Mouse (Mus musculus): ENCODE measurements around the gene Zfp119a. TPM values are rescaled to one million over a fixed set of nuclear protein-coding genes. Genes with fewer than 3 reads are reported as not detected.
"Not testable (repeated sequence)": the region's sequence is repeated elsewhere in the genome, so short reads cannot be mapped to it uniquely, and the experiment has no call there.

Zfp119a gene
- polyA plus RNA-seq, 1 experiment = not detected

DNA sequence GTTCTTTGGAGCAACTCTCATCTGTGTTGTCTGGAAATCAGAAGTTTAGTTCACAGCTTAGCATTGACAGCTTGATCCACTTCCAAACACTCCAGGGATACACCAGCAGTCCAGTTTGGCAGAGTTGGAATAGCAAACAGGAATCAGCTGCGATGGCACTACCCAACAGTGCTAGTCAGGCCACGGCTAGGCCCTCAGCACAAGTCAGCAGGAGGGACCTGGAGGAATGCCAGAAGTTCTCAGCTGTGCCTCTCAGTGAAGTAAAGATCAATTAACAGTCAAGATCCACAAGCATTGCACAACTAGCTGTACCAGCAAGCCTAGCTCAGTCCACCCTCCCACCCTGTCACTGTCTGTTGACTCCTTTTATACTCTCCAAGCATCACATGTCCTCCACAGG is 4.9 kb upstream of the Zfp119a start:
- Histone ChIP-seq H3K4me3 (ENCODE audit: low read depth, low read length) (no peak overlapping the region), H3K27me3 (ENCODE audit: control insufficient read depth, insufficient read depth, low read length) (peaks cover 2% of the 10 kb centered on the region; the same call in 1 of the 2 replicates), H3K4me1 (ENCODE audit: control insufficient read depth, insufficient read depth, insufficient read length, low read length) (no peaks in the 10 kb centered on the region), H3K27ac (ENCODE audit: insufficient read depth, low read depth, low read length) (no peak overlapping the region), H3K36me3 (ENCODE audit: control insufficient read depth, insufficient read depth, low read length) (no peaks in the 10 kb centered on the region)
- WGBS = 34% methylated on average over 2 of the region's 2 CpGs
- TF ChIP-seq POLR2A (IDR thresholded peaks at IDR 0.05; ENCODE audit: low read depth, low read length) (no peak), CTCF (IDR thresholded peaks at IDR 0.05; ENCODE audit: extremely low read depth, insufficient read length, insufficient replicate concordance, low read depth, low read length) (no peak)

DNA sequence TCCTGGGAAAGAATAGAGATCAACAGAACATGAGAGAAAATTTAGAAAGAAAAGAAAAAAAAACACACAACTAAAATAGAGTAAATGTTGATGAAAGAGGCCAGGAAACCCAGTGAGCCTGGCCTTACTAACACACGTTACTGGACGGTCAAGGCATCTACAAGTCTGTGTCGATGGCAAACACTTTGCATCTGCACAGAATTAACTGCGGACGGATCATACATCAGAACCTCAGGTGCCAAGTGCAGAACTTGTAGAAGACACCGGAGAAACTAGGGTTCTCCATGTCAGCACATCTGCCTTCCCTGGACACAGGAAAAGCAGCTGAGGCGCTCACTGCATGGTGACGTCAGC is 471 bp downstream of the Zfp119a start:
- 0% methylated on average over 7 of the region's 8 CpGs for WGBS
- Histone ChIP-seq H3K4me3 (ENCODE audit: low read depth, low read length) (peak overlapping the region; percentile 57), H3K27ac (ENCODE audit: insufficient read depth, low read depth, low read length) (peak overlapping the region; percentile 74)
- not testable (repeated sequence) for H3K27me3 ChIP-seq (ENCODE audit: control insufficient read depth, insufficient read depth, low read length); H3K36me3 ChIP-seq (ENCODE audit: control insufficient read depth, insufficient read depth, low read length); H3K4me1 ChIP-seq (ENCODE audit: control insufficient read depth, insufficient read depth, insufficient read length, low read length)

DNA sequence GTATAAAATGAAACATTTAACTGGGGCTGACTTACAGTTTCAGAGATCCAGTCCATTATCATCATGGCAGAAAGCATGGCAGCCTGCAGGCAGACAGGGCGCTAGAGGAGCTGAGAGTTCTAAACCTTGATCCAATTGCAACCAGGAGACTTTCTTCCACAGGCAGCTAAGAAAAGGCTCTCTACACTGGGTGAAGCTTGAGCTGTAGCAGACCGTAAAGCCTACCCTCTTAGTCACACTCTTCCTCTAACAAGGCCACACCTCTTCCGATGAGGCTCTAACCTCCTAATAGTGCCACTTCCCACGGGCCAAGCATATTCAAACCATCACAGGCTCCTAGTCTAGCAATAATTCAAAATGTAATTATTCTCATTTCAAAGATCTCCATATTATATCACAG is 1.5 kb downstream of the Zfp119a start:
- no peaks in the 10 kb centered on the region for H3K36me3 ChIP-seq (ENCODE audit: control insufficient read depth, insufficient read depth, low read length)
- no peak overlapping the region for H3K4me3 ChIP-seq (ENCODE audit: low read depth, low read length)
- no peaks in the 10 kb centered on the region for H3K27me3 ChIP-seq (ENCODE audit: control insufficient read depth, insufficient read depth, low read length)
- no peaks in the 10 kb centered on the region for H3K4me1 ChIP-seq (ENCODE audit: control insufficient read depth, insufficient read depth, insufficient read length, low read length)
- WGBS = 79% methylated on average over 4 of the region's 4 CpGs
- H3K27ac ChIP-seq (ENCODE audit: insufficient read depth, low read depth, low read length) = no peak overlapping the region
- TF ChIP-seq POLR2A (IDR thresholded peaks at IDR 0.05; ENCODE audit: low read depth, low read length) (no peak), CTCF (IDR thresholded peaks at IDR 0.05; ENCODE audit: extremely low read depth, insufficient read length, insufficient replicate concordance, low read depth, low read length) (no peak)

GRCm38 (mm10) chr17:55843067-55843466 is 35.7 kb downstream of the Zfp119a start:
- Histone ChIP-seq H3K27me3 (ENCODE audit: control insufficient read depth, insufficient read depth, low read length) (no peaks in the 10 kb centered on the region), H3K36me3 (ENCODE audit: control insufficient read depth, insufficient read depth, low read length) (no peaks in the 10 kb centered on the region), H3K4me3 (ENCODE audit: low read depth, low read length) (no peak overlapping the region), H3K4me1 (ENCODE audit: control insufficient read depth, insufficient read depth, insufficient read length, low read length) (no peaks in the 10 kb centered on the region), H3K27ac (ENCODE audit: insufficient read depth, low read depth, low read length) (no peak overlapping the region)
- WGBS = 82% methylated on average over 4 of the region's 4 CpGs
- no peak for TF ChIP-seq POLR2A (IDR thresholded peaks at IDR 0.05; ENCODE audit: low read depth, low read length)
- TF ChIP-seq CTCF (IDR thresholded peaks at IDR 0.05; ENCODE audit: extremely low read depth, insufficient read length, insufficient replicate concordance, low read depth, low read length) = no peak

DNA sequence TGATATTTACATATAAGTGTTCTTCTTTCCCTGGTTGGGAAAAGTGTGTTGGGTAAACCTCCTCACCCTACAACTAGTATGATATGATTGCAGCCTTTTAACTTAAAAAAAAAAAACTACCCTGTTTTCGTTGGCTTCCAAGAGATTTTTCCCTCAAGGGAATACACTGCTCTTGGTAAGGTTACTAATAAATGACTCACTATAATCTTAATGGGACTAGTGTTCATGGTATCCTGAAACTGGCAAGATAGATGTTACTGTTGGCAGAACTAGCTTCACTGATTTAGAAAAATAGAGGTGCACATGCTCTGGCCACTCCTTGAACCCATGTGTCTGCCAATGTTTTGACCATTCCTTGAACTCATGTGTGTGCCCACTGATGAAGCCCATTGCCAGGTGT is 57.2 kb downstream of the Zfp119a start:
- WGBS = 72% methylated on average over 1 of the region's 1 CpGs
- no peak overlapping the region for H3K27ac ChIP-seq (ENCODE audit: insufficient read depth, low read depth, low read length)
- TF ChIP-seq CTCF (IDR thresholded peaks at IDR 0.05; ENCODE audit: extremely low read depth, insufficient read length, insufficient replicate concordance, low read depth, low read length) (no peak), POLR2A (IDR thresholded peaks at IDR 0.05; ENCODE audit: low read depth, low read length) (no peak)
- H3K4me1 ChIP-seq (ENCODE audit: control insufficient read depth, insufficient read depth, insufficient read length, low read length) = no peaks in the 10 kb centered on the region
- no peaks in the 10 kb centered on the region for H3K36me3 ChIP-seq (ENCODE audit: control insufficient read depth, insufficient read depth, low read length)
- no peak overlapping the region for H3K4me3 ChIP-seq (ENCODE audit: low read depth, low read length)
- no peaks in the 10 kb centered on the region for H3K27me3 ChIP-seq (ENCODE audit: control insufficient read depth, insufficient read depth, low read length)

DNA sequence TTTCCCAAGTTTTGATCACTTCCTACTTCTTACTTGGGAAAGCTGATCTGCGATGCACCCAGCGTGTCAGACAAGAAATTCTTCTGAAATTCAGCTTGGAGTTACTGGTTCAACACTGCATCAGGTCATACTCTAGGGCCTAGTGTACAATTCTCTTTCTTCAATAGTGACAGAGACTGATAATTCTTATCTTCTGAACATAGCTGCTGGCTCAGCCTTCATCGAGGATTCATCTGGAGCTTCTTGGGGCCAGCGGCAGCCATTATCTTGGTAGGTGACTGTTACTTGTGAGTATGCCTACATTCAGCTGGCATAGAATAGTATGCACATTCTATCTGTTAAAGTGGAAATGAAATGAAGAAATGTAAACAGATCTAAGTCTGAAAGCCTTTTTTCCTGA is 61.9 kb downstream of the Zfp119a start:
- H3K4me1 ChIP-seq (ENCODE audit: control insufficient read depth, insufficient read depth, insufficient read length, low read length) = no peaks in the 10 kb centered on the region
- H3K36me3 ChIP-seq (ENCODE audit: control insufficient read depth, insufficient read depth, low read length) = no peaks in the 10 kb centered on the region
- no peak overlapping the region for H3K4me3 ChIP-seq (ENCODE audit: low read depth, low read length)
- no peak overlapping the region for H3K27ac ChIP-seq (ENCODE audit: insufficient read depth, low read depth, low read length)
- WGBS = 89% methylated on average over 4 of the region's 4 CpGs
- no peaks in the 10 kb centered on the region for H3K27me3 ChIP-seq (ENCODE audit: control insufficient read depth, insufficient read depth, low read length)
- TF ChIP-seq POLR2A (IDR thresholded peaks at IDR 0.05; ENCODE audit: low read depth, low read length) (no peak), CTCF (IDR thresholded peaks at IDR 0.05; ENCODE audit: extremely low read depth, insufficient read length, insufficient replicate concordance, low read depth, low read length) (no peak)

Other genes starting within 250 kb of the Zfp119a start
- 0.20 and 0.62 TPM in 2 replicates for gene Pot1b, start 166.3 kb downstream of the Zfp119a start, polyA plus RNA-seq (2012; rRNA removed)
- 0.48 and 0.52 TPM in 2 replicates for gene Adgre4, start 128.9 kb downstream of the Zfp119a start, polyA plus RNA-seq (2012; rRNA removed)
- 0.27 TPM in 1 of 2 replicates, not detected in the other for gene Zfp959, start 13.2 kb upstream of the Zfp119a start, polyA plus RNA-seq (2012; rRNA removed)
- gene Zfp119b, start 70.6 kb upstream of the Zfp119a start, polyA plus RNA-seq (2012; rRNA removed) = 0.09 TPM in 1 of 2 replicates, not detected in the other
- 4.9 and 7.5 TPM in 2 replicates for gene Ebi3, start 73.7 kb upstream of the Zfp119a start, polyA plus RNA-seq (2012; rRNA removed)
- 3.4 and 7.9 TPM in 2 replicates for gene Yju2, start 80.2 kb upstream of the Zfp119a start, polyA plus RNA-seq (2012; rRNA removed)
- gene Shd, start 91.5 kb upstream of the Zfp119a start, polyA plus RNA-seq (2012; rRNA removed) = 1.1 and 3.4 TPM in 2 replicates
- 0.83 and 3.2 TPM in 2 replicates for gene Fsd1, start 107.6 kb upstream of the Zfp119a start, polyA plus RNA-seq (2012; rRNA removed)
- 87.8 and 224 TPM in 2 replicates for gene Stap2, start 126.7 kb upstream of the Zfp119a start, polyA plus RNA-seq (2012; rRNA removed)
- 129 and 424 TPM in 2 replicates for gene Mpnd, start 126.8 kb upstream of the Zfp119a start, polyA plus RNA-seq (2012; rRNA removed)
- 41.8 and 78.2 TPM in 2 replicates for gene Sh3gl1, start 157.7 kb upstream of the Zfp119a start, polyA plus RNA-seq (2012; rRNA removed)
- 1.9 and 4.1 TPM in 2 replicates for gene Chaf1a, start 161.5 kb upstream of the Zfp119a start, polyA plus RNA-seq (2012; rRNA removed)
- gene Ubxn6, start 196.1 kb upstream of the Zfp119a start, polyA plus RNA-seq (2012; rRNA removed) = 27.4 and 57.1 TPM in 2 replicates
- 23.1 and 24.2 TPM in 2 replicates for gene Hdgfl2, start 200.7 kb upstream of the Zfp119a start, polyA plus RNA-seq (2012; rRNA removed)
- gene Plin4, start 230.9 kb upstream of the Zfp119a start, polyA plus RNA-seq (2012; rRNA removed) = 6.2 and 8.9 TPM in 2 replicates
- gene Plin5, start 238.7 kb upstream of the Zfp119a start, polyA plus RNA-seq (2012; rRNA removed) = 0.04 and 0.05 TPM in 2 replicates
- gene Lrg1, start 243.1 kb upstream of the Zfp119a start, polyA plus RNA-seq (2012; rRNA removed) = 10.6 and 28.7 TPM in 2 replicates

Data from small intestine, adult 2 months (tissue).